Mouse (Mus musculus) heart, adult 8-10 months (tissue): ENCODE results near the gene Bsn. TPM values are rescaled to one million over a fixed set of nuclear protein-coding genes. Genes with fewer than 3 reads are reported as not detected.

Source experiments
- DNase-seq: peaks from one replicate; pipeline ENCODE4 v3.0.0; 2022; ENCODE audit warnings: low spot score
- microRNA-seq: library from miRNA; unstranded; fragments of <30 nt; microRNA quantifications from one replicate; pipeline ENCODE4 v1.2.0, GENCODE M21; 2022
- total RNA-seq, 4 experiments: library from RNA; stranded (reverse); gene quantifications; 2 replicates each; pipeline ENCODE4 v1.2.4; 2022

Gene Bsn
- total RNA-seq, 4 experiments from 2014 or later = 0.05 to 0.06 (median 0.06) TPM

GRCm38 (mm10) chr9:108055661-108056237 lies 134.4 kb downstream of the Bsn start:
- no peak for DNase-seq

- DNase-seq = no peak
Observed at GRCm38 (mm10) chr9:108055061-108055460, 135.1 kb downstream of the Bsn start.

GRCm38 (mm10) chr9:108054331-108055040 lies 135.7 kb downstream of the Bsn start:
- no peak for DNase-seq

DNA sequence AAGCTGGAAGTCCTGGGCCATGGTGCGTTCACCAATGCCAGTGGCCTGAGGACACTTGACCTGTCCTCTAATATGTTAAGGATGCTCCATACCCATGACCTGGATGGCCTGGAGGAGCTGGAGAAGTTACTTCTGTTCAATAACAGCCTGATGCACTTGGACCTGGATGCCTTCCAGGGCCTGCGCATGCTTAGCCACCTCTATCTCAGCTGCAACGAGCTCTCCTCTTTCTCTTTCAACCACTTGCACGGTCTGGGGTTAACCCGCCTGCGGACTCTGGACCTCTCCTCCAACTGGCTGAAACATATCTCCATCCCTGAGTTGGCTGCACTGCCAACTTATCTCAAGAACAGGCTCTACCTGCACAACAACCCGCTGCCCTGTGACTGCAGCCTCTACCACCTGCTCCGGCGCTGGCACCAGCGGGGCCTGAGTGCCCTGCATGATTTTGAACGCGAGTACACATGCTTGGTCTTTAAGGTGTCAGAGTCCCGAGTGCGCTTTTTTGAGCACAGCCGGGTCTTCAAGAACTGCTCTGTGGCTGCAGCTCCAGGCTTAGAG lies 136.4 kb downstream of the Bsn start:
- DNase-seq = no peak

DNA sequence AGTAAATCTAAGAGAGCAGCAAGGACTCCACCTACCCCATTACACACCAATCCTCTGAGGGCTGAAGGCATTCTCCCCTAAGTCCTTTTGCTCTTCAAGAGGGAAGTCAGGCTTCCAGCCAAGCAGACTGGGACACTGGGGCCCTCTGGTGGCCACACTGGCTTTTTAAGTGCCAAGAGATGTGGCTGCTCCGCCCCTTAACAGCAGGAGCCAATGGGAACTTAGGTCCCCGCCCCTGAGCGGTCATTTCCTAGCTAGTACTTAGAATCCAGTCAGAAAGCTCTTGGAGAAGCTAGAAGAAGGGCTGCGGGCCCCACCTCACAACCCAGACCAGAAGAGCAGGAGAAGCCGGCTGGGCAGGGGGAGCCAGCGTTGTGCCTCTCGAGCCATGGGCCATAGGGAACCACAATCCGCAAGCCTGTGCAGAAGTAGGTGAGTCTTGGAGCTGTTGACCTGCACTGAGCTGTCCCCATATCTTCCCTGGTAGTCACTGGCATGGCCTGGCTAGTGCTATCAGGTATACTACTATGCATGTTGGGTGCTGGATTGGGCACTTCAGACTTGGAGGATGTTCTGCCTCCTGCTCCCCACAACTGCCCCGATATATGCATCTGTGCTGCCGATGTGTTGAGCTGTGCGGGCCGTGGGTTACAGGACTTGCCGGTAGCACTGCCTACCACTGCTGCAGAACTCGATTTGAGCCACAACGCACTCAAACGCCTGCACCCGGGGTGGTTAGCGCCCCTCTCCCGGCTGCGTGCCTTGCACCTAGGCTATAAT lies 137.1 kb downstream of the Bsn start, which contains the start of gene Amigo3:
Amigo3 (plus strand) TSS at position 275 of the 780 bp plus-strand sequence.
- peak; percentile 98 for DNase-seq

DNA sequence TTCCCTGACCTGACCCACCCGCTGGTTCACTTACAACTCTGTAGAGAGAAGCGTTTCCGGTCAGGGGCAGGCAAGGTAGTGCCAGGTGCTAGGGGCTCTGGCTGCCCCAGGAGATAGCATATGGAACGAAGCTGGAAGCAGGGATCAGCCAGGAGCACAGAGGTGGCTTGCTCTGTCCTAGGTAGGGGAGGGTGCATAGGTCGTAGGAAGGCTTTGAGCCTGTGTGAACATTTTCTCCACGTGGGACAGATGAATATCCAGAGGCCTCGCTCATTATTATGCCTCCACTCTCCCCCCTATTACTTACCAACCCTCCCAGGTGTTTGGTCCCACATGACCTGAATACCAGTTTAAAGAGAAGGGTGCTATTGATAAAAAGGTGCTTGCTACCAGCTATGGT lies 137.8 kb downstream of the Bsn start:
- DNase-seq = no peak

GRCm38 (mm10) chr9:108051931-108052220 lies 138.3 kb downstream of the Bsn start:
- DNase-seq = no peak

- no peak for DNase-seq
Observed at GRCm38 (mm10) chr9:108051184-108051930, 138.8 kb downstream of the Bsn start.

DNA sequence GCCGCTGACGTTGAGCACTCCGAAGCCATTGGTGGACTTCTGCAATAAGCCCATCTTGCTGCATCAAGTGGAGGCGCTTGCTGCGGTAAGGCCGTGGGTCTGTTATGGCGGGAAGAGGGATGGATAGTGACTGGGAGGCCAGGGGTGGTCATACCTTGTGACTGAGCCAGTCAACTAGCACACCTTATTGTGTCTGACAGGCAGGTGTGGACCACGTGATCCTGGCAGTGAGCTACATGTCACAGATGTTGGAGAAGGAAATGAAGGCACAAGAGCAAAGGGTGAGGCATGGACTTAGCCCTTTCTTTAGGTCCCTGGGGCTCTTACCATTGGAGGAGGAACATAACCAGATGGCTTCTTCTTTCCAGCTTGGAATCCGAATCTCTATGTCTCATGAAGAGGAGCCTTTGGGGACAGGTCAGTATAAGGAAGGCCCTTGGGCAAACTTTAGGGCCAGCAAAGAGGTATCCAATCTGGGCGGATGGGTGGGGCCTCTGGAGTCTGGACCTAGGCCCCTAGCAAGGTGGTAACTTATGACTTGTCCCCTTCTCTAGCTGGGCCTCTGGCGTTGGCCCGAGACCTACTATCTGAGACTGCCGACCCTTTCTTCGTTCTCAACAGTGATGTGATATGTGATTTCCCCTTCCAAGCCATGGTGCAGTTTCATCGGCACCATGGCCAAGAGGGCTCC lies 140.5 kb downstream of the Bsn start:
- DNase-seq = no peak

DNA sequence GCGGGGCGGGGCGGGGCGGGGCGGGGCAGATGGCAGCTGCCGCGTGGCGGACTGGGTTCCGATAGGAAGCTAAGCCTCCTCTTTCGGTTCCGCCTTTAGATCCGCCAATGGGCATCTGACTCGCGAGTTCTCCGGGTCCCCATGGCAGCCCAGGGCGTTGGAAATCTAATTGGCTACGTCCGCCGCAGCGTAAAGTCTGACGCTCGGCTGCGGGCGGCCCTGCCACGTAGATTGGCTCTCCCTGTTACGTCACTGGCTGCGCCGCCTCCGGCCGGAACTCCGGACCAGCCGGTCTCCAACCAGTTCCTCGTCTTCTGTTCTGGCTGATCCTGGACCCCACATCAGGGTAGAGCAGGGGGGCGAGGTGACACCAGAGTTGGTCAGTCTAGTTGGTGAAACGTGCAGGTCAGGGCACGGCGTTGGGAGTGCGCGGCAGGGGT lies 141.1 kb downstream of the Bsn start, which contains the start of gene Gmppb:
Gmppb (plus strand) TSS at position 227 of the 440 bp plus-strand sequence.
- DNase-seq = peak; percentile 97

DNA sequence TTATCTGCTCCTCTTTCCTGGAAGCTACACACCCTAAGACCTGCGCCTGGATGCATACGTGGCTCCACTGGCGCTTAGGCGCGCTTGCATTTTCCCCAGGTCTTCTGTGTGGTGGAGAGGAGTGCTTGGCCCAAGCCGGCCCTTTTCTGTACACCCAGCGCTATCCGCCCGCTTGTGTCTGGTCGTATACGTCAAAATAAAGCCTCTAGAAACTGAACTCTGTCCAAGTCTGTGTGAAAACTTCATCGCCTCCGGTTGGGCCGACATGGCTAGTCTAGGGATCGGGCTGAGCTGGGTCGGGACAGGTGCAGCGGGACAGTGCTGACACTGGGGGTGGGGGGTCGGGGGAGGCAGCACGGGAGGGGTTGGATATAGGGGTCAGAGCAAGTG lies 141.6 kb downstream of the Bsn start:
- no peak for DNase-seq

GRCm38 (mm10) chr9:108047601-108048565 lies 142.3 kb downstream of the Bsn start:
- no peak for DNase-seq

DNA sequence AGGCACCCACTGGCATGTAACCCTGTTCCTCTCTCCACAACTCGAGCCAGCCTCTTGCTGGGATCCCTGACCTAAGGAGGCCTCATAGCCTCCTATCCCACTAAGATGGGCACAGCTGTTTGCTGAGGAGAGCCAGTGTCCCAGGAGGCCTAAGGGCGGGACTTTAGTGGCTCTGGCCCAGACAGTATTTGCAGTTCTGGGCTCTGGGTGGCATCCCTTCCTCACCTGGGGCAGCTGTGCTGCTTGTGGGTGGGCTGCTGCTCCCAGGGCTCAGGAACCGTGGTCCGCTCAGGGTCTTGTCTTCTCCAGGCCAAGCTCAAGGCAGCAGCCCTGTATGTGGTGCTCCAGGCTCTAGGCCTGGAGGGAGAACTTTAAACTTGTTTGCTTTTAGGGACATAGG lies 143.6 kb downstream of the Bsn start:
- no peak for DNase-seq

Small RNAs within 50 kb of the gene (microRNA-seq; reads per million reads assigned to microRNA genes)
- not detected for gene Gm47303
- not detected for gene Mir7088

Other genes with a start within 250 kb of the Bsn start
- 1 to 10 TPM in 1 of 4 experiments, under 1 TPM in 3; 0.33 to 1.6 (median 0.80) TPM for gene Traip, start 240.2 kb downstream of the Bsn start, total RNA-seq
- gene Uba7, start 214.9 kb downstream of the Bsn start, total RNA-seq = 10 to 100 TPM in 3 of 4 experiments, 1 to 10 TPM in 1; 8.8 to 20.8 (median 13.5) TPM
- gene Gm20661, start 207.3 kb downstream of the Bsn start, total RNA-seq = under 1 TPM in 1 of 4 experiments, not detected in 3; 0.25 TPM
- gene Inka1, start 204.5 kb downstream of the Bsn start, total RNA-seq = 1 to 10 TPM; 6.0 to 9.5 (median 9.0) TPM
- under 1 TPM in 3 of 4 experiments, not detected in 1; 0.17 to 0.41 (median 0.19) TPM for gene Cdhr4, start 197.9 kb downstream of the Bsn start, total RNA-seq
- gene Gm20662, start 194.0 kb downstream of the Bsn start, total RNA-seq = not detected
- gene Ip6k1, start 187.9 kb downstream of the Bsn start, total RNA-seq = 10 to 100 TPM; 32.4 to 54.1 (median 41.1) TPM
- 1 to 10 TPM; 7.3 to 9.6 (median 9.0) TPM for gene Gmppb, start 141.1 kb downstream of the Bsn start, total RNA-seq
- 1 to 10 TPM; 1.3 to 3.1 (median 1.6) TPM for gene Amigo3, start 137.2 kb downstream of the Bsn start, total RNA-seq
- under 1 TPM in 1 of 4 experiments, not detected in 3; 0.14 TPM for gene Mst1, start 109.9 kb downstream of the Bsn start, total RNA-seq
- 100 to 1,000 TPM; 103 to 132 (median 110) TPM for gene Rnf123, start 107.0 kb downstream of the Bsn start, total RNA-seq
- 10 to 100 TPM; 38.5 to 49.0 (median 44.9) TPM for gene Apeh, start 95.8 kb downstream of the Bsn start, total RNA-seq
- gene Dag1, start 73.6 kb upstream of the Bsn start, total RNA-seq = 100 to 1,000 TPM; 291 to 330 (median 302) TPM
- gene Nicn1, start 100.0 kb upstream of the Bsn start, total RNA-seq = 10 to 100 TPM; 23.0 to 32.5 (median 28.5) TPM
- gene Amt, start 106.5 kb upstream of the Bsn start, total RNA-seq = 1 to 10 TPM; 3.8 to 6.5 (median 4.9) TPM
- 100 to 1,000 TPM; 196 to 229 (median 224) TPM for gene Rhoa, start 115.7 kb upstream of the Bsn start, total RNA-seq
- 10 to 100 TPM; 66.6 to 85.9 (median 81.5) TPM for gene Tcta, start 115.8 kb upstream of the Bsn start, total RNA-seq
- 100 to 1,000 TPM in 1 of 4 experiments, 10 to 100 TPM in 3; 67.6 to 101 (median 81.7) TPM for gene Gpx1, start 148.5 kb upstream of the Bsn start, total RNA-seq
- 10 to 100 TPM; 77.0 to 83.3 (median 79.8) TPM for gene Usp4, start 157.5 kb upstream of the Bsn start, total RNA-seq
- 1 to 10 TPM in 2 of 4 experiments, under 1 TPM in 2; 0.73 to 1.5 (median 1.1) TPM for gene 1700102P08Rik, start 202.4 kb upstream of the Bsn start, total RNA-seq
- gene Ccdc36, start 238.1 kb upstream of the Bsn start, total RNA-seq = not detected
- gene BC048562, start 246.1 kb upstream of the Bsn start, total RNA-seq = not detected